Mouse (Mus musculus): Measurements from ENCODE around the gene 6430550D23Rik.

DNA sequence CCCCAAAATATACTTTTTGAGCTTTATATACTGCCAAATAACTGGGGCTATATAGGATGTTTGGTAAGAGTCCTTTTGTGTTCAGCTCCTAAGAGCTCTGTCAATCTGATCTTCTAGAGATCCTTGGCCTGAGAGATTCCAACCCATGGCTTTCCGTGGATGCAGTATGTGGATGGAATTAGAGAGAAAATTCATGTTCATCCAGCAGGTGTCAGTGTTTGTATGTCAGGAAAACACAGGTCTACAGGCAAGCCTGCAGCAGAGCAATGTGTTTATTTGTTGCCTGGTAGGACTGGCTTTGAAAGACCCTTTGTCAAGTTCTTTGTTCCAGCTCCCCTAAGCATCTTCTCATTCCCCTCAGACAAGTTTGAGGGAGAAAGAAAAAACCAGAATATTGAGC lies 44.8 kb downstream of the 6430550D23Rik start:
- peak; percentile 67 for TF ChIP-seq CTCF (IDR thresholded peaks at IDR 0.05; ENCODE audit: low read depth)
- TF ChIP-seq EP300 (IDR thresholded peaks at IDR 0.05; ENCODE audit: low read depth): no peak
